Mouse (Mus musculus) liver, embryonic 15.5 days (tissue): ENCODE measurements around the gene Kat5. TPM values are rescaled to one million over a fixed set of nuclear protein-coding genes. Genes with fewer than 3 reads are reported as not detected.

Experiments used
- ATAC-seq: fragments of 200-750 bp; cut with Nextera tagmentation; 2 replicates; pipeline ENCODE4 v1.8.0; 2017; ENCODE audit warnings: moderate number of reproducible peaks, mild to moderate bottlenecking, moderate library complexity; ENCODE audit not compliant: insufficient read depth
- H3K27ac ChIP-seq: fragments of 300-500 bp; sonication (generic); replicated peaks from 2 replicates; pipeline ENCODE4 v1.5.1; 2015; ENCODE audit warnings: mild to moderate bottlenecking, inconsistent platforms
- H3K27me3 ChIP-seq: fragments of 300-500 bp; sonication (generic); 2 replicates; pipeline ENCODE4 v1.6.1; 2015; ENCODE audit warnings: mild to moderate bottlenecking, inconsistent platforms
- H3K36me3 ChIP-seq: fragments of 300-500 bp; sonication (generic); replicated peaks from 2 replicates; pipeline ENCODE4 v1.6.1; 2015; ENCODE audit warnings: moderate library complexity, mild to moderate bottlenecking, inconsistent platforms
- H3K4me1 ChIP-seq: fragments of 300-500 bp; sonication (generic); replicated peaks from 2 replicates; pipeline ENCODE4 v1.6.1; 2015; ENCODE audit warnings: inconsistent platforms
- H3K4me2 ChIP-seq: fragments of 300-500 bp; sonication (generic); 2 replicates; pipeline ENCODE4 v1.6.1; 2015; ENCODE audit warnings: moderate library complexity, mild to moderate bottlenecking, inconsistent platforms
- H3K4me3 ChIP-seq: fragments of 300-500 bp; sonication (generic); replicated peaks from 2 replicates; pipeline ENCODE4 v1.5.1; 2015; ENCODE audit warnings: mild to moderate bottlenecking, inconsistent platforms
- H3K9ac ChIP-seq: fragments of 300-500 bp; sonication (generic); 2 replicates; pipeline ENCODE4 v1.6.1; 2015; ENCODE audit warnings: moderate library complexity, mild to moderate bottlenecking, inconsistent platforms
- H3K9me3 ChIP-seq: fragments of 300-500 bp; sonication (generic); replicated peaks from 2 replicates; pipeline ENCODE4 v1.6.1; 2016; ENCODE audit warnings: inconsistent platforms
- WGBS: fragments of 180-500 bp; shearing (Covaris S2); methylation state at CpG from one replicate; pipeline ENCODE4 v1.1.7; 2015; ENCODE audit warnings: mixed read lengths; ENCODE audit not compliant: insufficient replicate concordance; 5-methylcytosine and 5-hydroxymethylcytosine counted together
- polyA plus RNA-seq: library from polyadenylated mRNA; unstranded; fragments of >200 nt; fragmentation: Nextera tagmentation; extraction: Ambion mirVana; gene quantifications from 2 replicates; pipeline ENCODE4 v1.2.1, GENCODE M21; 2015

The Kat5 gene
- polyA plus RNA-seq, 1 experiment from 2014 or later = 16.2 TPM

GRCm38 (mm10) chr19:5621884-5622283 is 11.8 kb upstream of the Kat5 start:
- Histone ChIP-seq H3K27me3 (peaks cover 6% of the 10 kb centered on the region; the same call in 1 of the 2 replicates), H3K4me1 (no peaks in the 10 kb centered on the region), H3K4me2 (no peak overlapping the region), H3K9me3 (no peaks in the 10 kb centered on the region), H3K9ac (no peak overlapping the region), H3K4me3 (no peak overlapping the region), H3K27ac (no peak overlapping the region), H3K36me3 (no peaks in the 10 kb centered on the region)
- WGBS = 38% methylated on average over 5 of the region's 5 CpGs
- no peak for ATAC-seq

GRCm38 (mm10) chr19:5620007-5620406 is 10.0 kb upstream of the Kat5 start:
- no peak overlapping the region for H3K9ac ChIP-seq
- WGBS = 39% methylated on average over 4 of the region's 4 CpGs
- no peak for ATAC-seq

GRCm38 (mm10) chr19:5614953-5615352 is 4.9 kb upstream of the Kat5 start:
- WGBS = 70% methylated on average over 2 of the region's 2 CpGs

More at GRCm38 (mm10) chr19:5620007-5620406, 10.0 kb upstream of the Kat5 start:
- H3K4me1 ChIP-seq = no peaks in the 10 kb centered on the region
- H3K9me3 ChIP-seq = no peaks in the 10 kb centered on the region
- no peak overlapping the region for H3K4me2 ChIP-seq
- peaks cover 6% of the 10 kb centered on the region; the same call in 1 of the 2 replicates for H3K27me3 ChIP-seq
- no peak overlapping the region for H3K27ac ChIP-seq
- no peak overlapping the region for H3K4me3 ChIP-seq
- no peaks in the 10 kb centered on the region for H3K36me3 ChIP-seq

GRCm38 (mm10) chr19:5612762-5613411 is 2.9 kb upstream of the Kat5 start:
- peak overlapping the region; percentile 39 for H3K27ac ChIP-seq
- H3K4me1 ChIP-seq = peaks cover 55% of the 10 kb centered on the region
- H3K4me2 ChIP-seq = no peak overlapping the region
- no peak for ATAC-seq
- peaks cover 12% of the 10 kb centered on the region for H3K36me3 ChIP-seq
- 24% methylated on average over 3 of the region's 3 CpGs for WGBS
- H3K27me3 ChIP-seq = no peaks in the 10 kb centered on the region
- 0 out of 2 replicates have a peak overlapping the region, but pooled peaks have one; percentile 23 for H3K9ac ChIP-seq
- H3K4me3 ChIP-seq = no peak overlapping the region
- H3K9me3 ChIP-seq = no peaks in the 10 kb centered on the region

More at GRCm38 (mm10) chr19:5614953-5615352, 4.9 kb upstream of the Kat5 start:
- no peak overlapping the region for H3K27ac ChIP-seq
- peaks cover 39% of the 10 kb centered on the region for H3K4me1 ChIP-seq
- H3K27me3 ChIP-seq = no peaks in the 10 kb centered on the region
- no peak for ATAC-seq
- H3K9me3 ChIP-seq = no peaks in the 10 kb centered on the region
- no peak overlapping the region for H3K9ac ChIP-seq
- H3K36me3 ChIP-seq = no peaks in the 10 kb centered on the region
- no peak overlapping the region for H3K4me3 ChIP-seq
- H3K4me2 ChIP-seq = no peak overlapping the region

- Histone ChIP-seq H3K27ac (no peak overlapping the region), H3K9me3 (no peaks in the 10 kb centered on the region), H3K4me2 (no peak overlapping the region), H3K9ac (no peak overlapping the region), H3K36me3 (peaks cover 21% of the 10 kb centered on the region), H3K27me3 (no peaks in the 10 kb centered on the region), H3K4me3 (no peak overlapping the region), H3K4me1 (peaks cover 55% of the 10 kb centered on the region)
- 94% methylated on average over 1 of the region's 1 CpGs for WGBS
- ATAC-seq = no peak
Observed at GRCm38 (mm10) chr19:5611973-5612372, 1.9 kb upstream of the Kat5 start.

GRCm38 (mm10) chr19:5609171-5609546 is 878 bp downstream of the Kat5 start:
- no peaks in the 10 kb centered on the region for H3K27me3 ChIP-seq
- no peaks in the 10 kb centered on the region for H3K9me3 ChIP-seq
- peaks cover 49% of the 10 kb centered on the region for H3K36me3 ChIP-seq
- H3K9ac ChIP-seq = peak overlapping the region; percentile 73
- peak overlapping the region; percentile 90 for H3K27ac ChIP-seq
- peak overlapping the region; percentile 84 for H3K4me2 ChIP-seq
- peaks cover 54% of the 10 kb centered on the region for H3K4me1 ChIP-seq
- ATAC-seq = no peak
- WGBS = 56% methylated on average over 10 of the region's 10 CpGs
- H3K4me3 ChIP-seq = peak overlapping the region; percentile 74

GRCm38 (mm10) chr19:5608707-5609106 is 1.3 kb downstream of the Kat5 start:
- no peak for ATAC-seq
- 88% methylated on average over 13 of the region's 13 CpGs for WGBS
- peaks cover 54% of the 10 kb centered on the region for H3K4me1 ChIP-seq
- peak overlapping the region; percentile 90; the same call in 1 of the 2 replicates for H3K27ac ChIP-seq
- H3K36me3 ChIP-seq = peaks cover 54% of the 10 kb centered on the region
- H3K4me2 ChIP-seq = peak overlapping the region; percentile 84
- H3K27me3 ChIP-seq = no peaks in the 10 kb centered on the region
- no peaks in the 10 kb centered on the region for H3K9me3 ChIP-seq
- peak overlapping the region; percentile 74 for H3K4me3 ChIP-seq
- peak overlapping the region; percentile 73; the same call in 1 of the 2 replicates for H3K9ac ChIP-seq

- ATAC-seq = no peak
- Histone ChIP-seq H3K4me2 (no peak overlapping the region), H3K4me3 (no peak overlapping the region), H3K27me3 (no peaks in the 10 kb centered on the region), H3K27ac (no peak overlapping the region), H3K36me3 (peaks cover 62% of the 10 kb centered on the region), H3K9ac (no peak overlapping the region), H3K9me3 (no peaks in the 10 kb centered on the region), H3K4me1 (peaks cover 54% of the 10 kb centered on the region)
- WGBS = 90% methylated on average over 26 of the region's 26 CpGs
Observed at GRCm38 (mm10) chr19:5607705-5608410, 2.2 kb downstream of the Kat5 start.

GRCm38 (mm10) chr19:5606196-5606595 is 3.8 kb downstream of the Kat5 start:
- WGBS = 82% methylated on average over 8 of the region's 8 CpGs
- no peak overlapping the region for H3K27ac ChIP-seq
- peaks cover 64% of the 10 kb centered on the region for H3K36me3 ChIP-seq
- no peak overlapping the region for H3K4me2 ChIP-seq
- no peak overlapping the region for H3K4me3 ChIP-seq
- H3K9ac ChIP-seq = no peak overlapping the region
- H3K9me3 ChIP-seq = no peaks in the 10 kb centered on the region
- ATAC-seq = no peak
- H3K4me1 ChIP-seq = peaks cover 55% of the 10 kb centered on the region
- H3K27me3 ChIP-seq = no peaks in the 10 kb centered on the region

GRCm38 (mm10) chr19:5605126-5605525 is 4.9 kb downstream of the Kat5 start:
- H3K9me3 ChIP-seq = no peaks in the 10 kb centered on the region
- WGBS = 84% methylated on average over 7 of the region's 7 CpGs
- peaks cover 64% of the 10 kb centered on the region for H3K36me3 ChIP-seq
- no peak for ATAC-seq
- no peaks in the 10 kb centered on the region for H3K27me3 ChIP-seq
- H3K4me3 ChIP-seq = no peak overlapping the region
- H3K9ac ChIP-seq = no peak overlapping the region
- H3K27ac ChIP-seq = no peak overlapping the region
- no peak overlapping the region for H3K4me2 ChIP-seq
- H3K4me1 ChIP-seq = peaks cover 46% of the 10 kb centered on the region

- WGBS = 81% methylated on average over 7 of the region's 7 CpGs
Observed at GRCm38 (mm10) chr19:5603664-5604063, 6.4 kb downstream of the Kat5 start.

More at GRCm38 (mm10) chr19:5603664-5604063, 6.4 kb downstream of the Kat5 start:
- H3K4me2 ChIP-seq = peak overlapping the region; percentile 88; the same call in 1 of the 2 replicates
- H3K4me1 ChIP-seq = peaks cover 35% of the 10 kb centered on the region
- no peak for ATAC-seq
- H3K27ac ChIP-seq = no peak overlapping the region; the same call in 1 of the 2 replicates
- H3K9me3 ChIP-seq = no peaks in the 10 kb centered on the region
- no peaks in the 10 kb centered on the region for H3K27me3 ChIP-seq
- peaks cover 60% of the 10 kb centered on the region for H3K36me3 ChIP-seq
- no peak overlapping the region for H3K4me3 ChIP-seq
- no peak overlapping the region for H3K9ac ChIP-seq
